In the genomic region with DNA sequence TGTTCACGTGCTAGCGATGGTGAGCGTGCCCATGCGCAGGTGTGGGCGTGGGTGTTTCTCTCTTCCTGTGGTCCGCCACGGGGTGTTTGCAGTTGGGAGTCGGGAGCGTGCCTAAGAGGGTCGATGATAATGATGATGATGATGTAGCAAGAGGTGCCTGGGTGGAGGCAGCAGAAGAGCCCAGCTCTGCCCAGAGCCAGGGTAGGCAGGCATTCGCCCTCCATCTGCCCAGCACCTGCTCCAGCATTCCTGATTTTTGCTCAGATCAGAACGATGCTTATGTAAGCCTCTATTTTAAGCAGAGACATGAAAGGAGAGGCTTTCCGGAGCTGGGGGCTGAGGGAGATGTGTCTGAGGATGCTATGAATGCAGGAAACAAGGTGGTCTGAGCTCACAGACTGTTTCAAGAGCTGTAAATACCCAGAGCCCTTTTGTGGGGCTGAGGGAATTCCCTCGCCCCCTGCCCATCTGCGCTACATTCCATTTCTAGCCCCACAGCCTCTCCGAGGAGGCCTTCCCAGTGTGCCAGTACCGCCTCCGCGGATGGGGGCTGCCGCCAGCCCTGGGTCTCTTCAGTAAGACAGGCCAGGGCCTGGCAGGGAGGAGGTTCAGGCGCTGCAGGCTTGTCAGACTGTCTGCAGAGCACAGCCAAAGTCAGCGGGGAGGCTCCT, we compare ENCODE assay signal across 8 mouse cellular contexts. TPM values are rescaled to one million over a fixed set of nuclear protein-coding genes. Genes with fewer than 3 reads are reported as not detected.
A peak's percentile ranks its signal among the peaks of the same experiment; 100 is the strongest.
DNase-seq lines count a peak whose midpoint lies in the region; ATAC-seq lines count a peak whose summit lies in the region.

No protein-coding gene starts in this region.

- no peak overlapping the region for H3K4me2 ChIP-seq in kidney, embryonic 14.5 days (replicated peaks; ENCODE audit: low read depth, low read length)
- peak overlapping the region; percentile 45 for H3K4me2 ChIP-seq in embryonic facial prominence, embryonic 13.5 days
- H3K4me2 ChIP-seq in intestine, embryonic 16.5 days (ENCODE audit: low read depth, low read length): 0 out of 2 replicates have a peak overlapping the region, but pooled peaks have one; percentile 8

- no peak overlapping the region for H3K4me3 ChIP-seq in kidney, embryonic 14.5 days (ENCODE audit: low read length)
- no peak overlapping the region for H3K4me3 ChIP-seq in embryonic facial prominence, embryonic 13.5 days
- H3K4me3 ChIP-seq in intestine, embryonic 16.5 days (ENCODE audit: low read length): 0 out of 2 replicates have a peak overlapping the region, but pooled peaks have one; percentile 4
- no peak overlapping the region for H3K4me3 ChIP-seq in macrophage (ENCODE audit: inconsistent target)

- H3K9me3 ChIP-seq in kidney, embryonic 14.5 days (ENCODE audit: control insufficient read depth, low read length): no peaks in the 10 kb centered on the region
- H3K9me3 ChIP-seq in embryonic facial prominence, embryonic 13.5 days: no peaks in the 10 kb centered on the region
- H3K9me3 ChIP-seq in intestine, embryonic 16.5 days (ENCODE audit: control insufficient read depth, low read length): no peaks in the 10 kb centered on the region

- ATAC-seq in kidney, embryonic 14.5 days (ENCODE audit: low FRiP score, low TSS enrichment): no peak; the same call in 1 of the 2 replicates
- no peak for ATAC-seq in embryonic facial prominence, embryonic 13.5 days (ENCODE audit: insufficient number of reproducible peaks, insufficient read depth, low FRiP score, low TSS enrichment, low read depth)
- ATAC-seq in intestine, embryonic 16.5 days: peak; percentile 52

- no peak for DNase-seq in kidney, postnatal 14 days
- DNase-seq in spleen, adult 12 weeks (ENCODE audit: low spot score): no peak
- DNase-seq in thymus, postnatal 10 days (ENCODE audit: low spot score in 2 of 2): no peak
- no peak for DNase-seq in T-cell, adult 2 months (ENCODE audit: low spot score)

- H3K27ac ChIP-seq in kidney, embryonic 14.5 days (ENCODE audit: low read depth, low read length): peak overlapping the region; percentile 47; the same call in 1 of the 2 replicates
- peak overlapping the region; percentile 77 for H3K27ac ChIP-seq in embryonic facial prominence, embryonic 13.5 days
- peak overlapping the region; percentile 57 for H3K27ac ChIP-seq in intestine, embryonic 16.5 days (ENCODE audit: low read length)
- peak overlapping the region; percentile 33; the same call in 1 of the 2 replicates for H3K27ac ChIP-seq in macrophage

- peaks cover 23% of the 10 kb centered on the region for H3K4me1 ChIP-seq in kidney, embryonic 14.5 days (ENCODE audit: control insufficient read depth, insufficient read depth, low read length)
- H3K4me1 ChIP-seq in embryonic facial prominence, embryonic 13.5 days: peaks cover 59% of the 10 kb centered on the region
- H3K4me1 ChIP-seq in intestine, embryonic 16.5 days (ENCODE audit: control insufficient read depth, insufficient read depth, low read length): peaks cover 21% of the 10 kb centered on the region

- no peak overlapping the region for H3K9ac ChIP-seq in kidney, embryonic 14.5 days (ENCODE audit: low read depth, low read length)
- H3K9ac ChIP-seq in embryonic facial prominence, embryonic 13.5 days: peak overlapping the region; percentile 49; the same call in 1 of the 2 replicates
- H3K9ac ChIP-seq in intestine, embryonic 16.5 days (ENCODE audit: low read depth, low read length): peak overlapping the region; percentile 30; the same call in 1 of the 2 replicates

- no peaks in the 10 kb centered on the region for H3K27me3 ChIP-seq in kidney, embryonic 14.5 days (ENCODE audit: control insufficient read depth, insufficient read depth, low read length)
- H3K27me3 ChIP-seq in embryonic facial prominence, embryonic 13.5 days: peaks cover 12% of the 10 kb centered on the region
- no peaks in the 10 kb centered on the region for H3K27me3 ChIP-seq in intestine, embryonic 16.5 days (replicated peaks; ENCODE audit: control insufficient read depth, insufficient read depth, low read length)

- H3K79me2 ChIP-seq in macrophage (ENCODE audit: inconsistent target): no peaks in the 10 kb centered on the region; the same call in 1 of the 2 replicates

- 34% methylated on average over 22 of the region's 22 CpGs for WGBS in kidney, embryonic 14.5 days
- WGBS in embryonic facial prominence, embryonic 13.5 days: 33% methylated on average over 22 of the region's 22 CpGs
- WGBS in intestine, embryonic 16.5 days: 44% methylated on average over 22 of the region's 22 CpGs
- WGBS in macrophage (ENCODE audit: missing documents): 78% methylated on average over 22 of the region's 22 CpGs

- H3K36me3 ChIP-seq in kidney, embryonic 14.5 days (ENCODE audit: control insufficient read depth, insufficient read depth, low read length): no peaks in the 10 kb centered on the region
- 0 out of 2 replicates have a peak, but pooled peaks cover 3% of the 10 kb centered on the region for H3K36me3 ChIP-seq in embryonic facial prominence, embryonic 13.5 days
- H3K36me3 ChIP-seq in intestine, embryonic 16.5 days (ENCODE audit: control insufficient read depth, insufficient read depth, low read length): no peaks in the 10 kb centered on the region; the same call in 1 of the 2 replicates
- peaks cover 28% of the 10 kb centered on the region for H3K36me3 ChIP-seq in macrophage (ENCODE audit: inconsistent target)

RNA-seq across cellular contexts. Expression of a gene that starts 47.7 kb away (rescaled TPM):
- polyA plus RNA-seq in kidney, embryonic 14.5 days (2014; fragmentation: Nextera tagmentation; extraction: Ambion mirVana): 4.0 and 5.7 TPM in 2 replicates
- polyA plus RNA-seq in embryonic facial prominence, embryonic 13.5 days (2015; fragmentation: Nextera tagmentation; extraction: Ambion mirVana): 6.4 and 7.2 TPM in 2 replicates
- 21.7 and 27.1 TPM in 2 replicates for polyA plus RNA-seq in intestine, embryonic 16.5 days (2015; fragmentation: Nextera tagmentation; extraction: Ambion mirVana)
- 100 to 1,000 TPM in 8 of 26 experiments, 10 to 100 TPM in 18; 23.2 to 147 (median 72.3) TPM for total RNA-seq in macrophage (2018; cell fraction: chromatin; rRNA removed)
- 100 to 1,000 TPM in 5 of 26 experiments, 10 to 100 TPM in 21; 52.8 to 109 (median 71.9) TPM for total RNA-seq in macrophage (2018; cell fraction: cytosol; rRNA removed)
- 100 to 1,000 TPM in 6 of 26 experiments, 10 to 100 TPM in 20; 39.5 to 126 (median 74.2) TPM for total RNA-seq in macrophage (2018; cell fraction: nucleus; rRNA removed)
- 61.6 to 83.0 TPM (median 63.6 TPM) in 3 replicates for polyA plus RNA-seq in macrophage (2018)
